Mouse (Mus musculus) heart, adult 8-10 months (tissue): Measurements from ENCODE around the gene Dnajc14. TPM values are rescaled to one million over a fixed set of nuclear protein-coding genes. Genes with fewer than 3 reads are reported as not detected.
A peak's percentile ranks its signal among the peaks of the same experiment; 100 is the strongest.

Source experiments
- DNase-seq: peaks from one replicate; pipeline ENCODE4 v3.0.0; 2022; ENCODE audit warnings: low spot score
- total RNA-seq, 4 experiments: library from RNA; stranded (reverse); gene quantifications; 2 replicates each; pipeline ENCODE4 v1.2.4; 2022

The Dnajc14 gene
- total RNA-seq, result 10 to 100 TPM; 34.7 to 38.9 (median 35.9) TPM

GRCm38 (mm10) chr10:128803771-128804270 lies at the start of gene Dnajc14:
Gene Dnajc14 (plus strand): TSS chr10:128804062.
- peak; percentile 61 for DNase-seq

GRCm38 (mm10) chr10:128772895-128773294 lies 31.0 kb upstream of the Dnajc14 start:
- DNase-seq, result no peak

GRCm38 (mm10) chr10:128773685-128774084 lies 30.2 kb upstream of the Dnajc14 start:
- no peak for DNase-seq

GRCm38 (mm10) chr10:128778441-128778840 lies 25.4 kb upstream of the Dnajc14 start:
- DNase-seq, result no peak

GRCm38 (mm10) chr10:128779011-128779795 lies 24.7 kb upstream of the Dnajc14 start:
- DNase-seq, result peak; percentile 94

GRCm38 (mm10) chr10:128780200-128780599 lies 23.7 kb upstream of the Dnajc14 start:
- DNase-seq, result no peak

- DNase-seq, result no peak
These were observed 13.3 kb upstream of the Dnajc14 start, which contains the start of gene Mmp19 for GRCm38 (mm10) chr10:128790398-128791124. Gene Mmp19 (plus strand): TSS chr10:128790910.

- DNase-seq, result no peak
These were observed 11.8 kb upstream of the Dnajc14 start for GRCm38 (mm10) chr10:128792041-128792440.

GRCm38 (mm10) chr10:128793258-128793657 lies 10.6 kb upstream of the Dnajc14 start:
- no peak for DNase-seq

GRCm38 (mm10) chr10:128794391-128794790 lies 9.5 kb upstream of the Dnajc14 start:
- DNase-seq, result no peak

- DNase-seq, result no peak
These were observed 8.3 kb upstream of the Dnajc14 start for GRCm38 (mm10) chr10:128795581-128795980.

- DNase-seq, result no peak
These were observed 5.2 kb upstream of the Dnajc14 start for GRCm38 (mm10) chr10:128798676-128799075.

- no peak for DNase-seq
These were observed 1.8 kb upstream of the Dnajc14 start for GRCm38 (mm10) chr10:128801981-128802495.

GRCm38 (mm10) chr10:128802956-128803355 lies 906 bp upstream of the Dnajc14 start:
- no peak for DNase-seq

GRCm38 (mm10) chr10:128803361-128803760 lies 501 bp upstream of the Dnajc14 start:
- DNase-seq, result no peak

- DNase-seq, result peak; percentile 79
These were observed 619 bp downstream of the Dnajc14 start, which contains the start of gene Tmem198b for GRCm38 (mm10) chr10:128804271-128805091. Gene Tmem198b (minus strand): TSS chr10:128804370.

- DNase-seq, result peak; percentile 94
These were observed 1.5 kb downstream of the Dnajc14 start for GRCm38 (mm10) chr10:128805092-128806000.

GRCm38 (mm10) chr10:128806086-128806485 lies 2.2 kb downstream of the Dnajc14 start:
- peak; percentile 24 for DNase-seq

GRCm38 (mm10) chr10:128807018-128807417 lies 3.2 kb downstream of the Dnajc14 start:
- DNase-seq, result no peak

GRCm38 (mm10) chr10:128817033-128817432 lies 13.2 kb downstream of the Dnajc14 start, which contains the start of gene Sarnp:
Gene Sarnp (plus strand): TSS chr10:128817333.
- no peak for DNase-seq
